Comparison of ENCODE assay signal across 9 mouse cellular contexts in the genomic region with DNA sequence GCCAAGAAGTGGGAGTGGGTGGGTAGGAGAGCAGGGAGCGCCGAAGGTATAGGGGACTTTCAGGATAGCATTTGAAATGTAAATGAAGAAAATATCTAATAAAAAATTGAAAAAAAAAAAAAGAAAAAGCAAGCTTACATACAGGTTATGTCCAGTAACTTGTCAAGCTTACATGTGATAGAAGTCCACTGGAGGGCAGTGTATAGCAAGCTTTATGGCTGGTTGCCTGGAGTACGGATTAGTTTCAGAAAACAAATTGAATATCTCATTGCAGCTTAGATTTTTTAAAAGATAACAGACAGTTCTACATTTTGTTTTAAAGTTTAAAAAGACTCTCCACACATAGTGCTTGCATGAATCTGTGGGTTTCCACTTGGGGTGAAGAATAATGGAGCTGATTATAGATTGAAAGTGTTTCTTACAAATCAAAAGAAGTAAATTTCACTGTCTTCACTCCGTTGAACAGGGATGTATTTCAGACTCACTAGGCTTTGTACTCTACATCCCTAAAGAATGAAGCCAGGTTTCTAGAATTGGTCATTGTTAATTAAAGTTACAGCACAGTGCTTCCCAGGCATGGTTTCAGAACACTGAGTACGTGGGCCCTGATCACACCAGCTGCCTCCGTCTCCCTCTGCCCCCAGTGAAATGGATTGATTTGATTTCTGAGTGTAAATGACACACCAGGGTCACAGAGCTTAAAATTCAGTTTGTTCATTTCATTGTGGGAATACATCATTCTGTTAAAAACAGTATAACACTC.
DNase-seq lines count a peak whose midpoint lies in the region; ATAC-seq and TF ChIP-seq lines count a peak whose summit lies in the region.
"Had no signal": no experiment of that assay in that cellular context is flagged by ENCODE, and none has a peak within 500 bp of the region (broad histone marks: within the 10 kb centered on the region; RNA-seq: fewer than 3 reads in every experiment).

No protein-coding gene starts in this region.

- H3K4me2 ChIP-seq in forebrain, embryonic 14.5 days (ENCODE audit: low read length) = no peak overlapping the region
- H3K4me2 ChIP-seq in midbrain, embryonic 16.5 days (ENCODE audit: low read length) = no peak overlapping the region
- H3K4me2 ChIP-seq: heart, embryonic 15.5 days had no signal

- no peaks in the 10 kb centered on the region for H3K9me3 ChIP-seq in forebrain, embryonic 14.5 days (replicated peaks; ENCODE audit: control insufficient read depth, low read length)
- 0 out of 2 replicates have a peak, but pooled peaks cover 4% of the 10 kb centered on the region for H3K9me3 ChIP-seq in midbrain, embryonic 16.5 days (replicated peaks; ENCODE audit: control insufficient read depth, low read length, poor library complexity, severe bottlenecking)
- H3K9me3 ChIP-seq: heart, embryonic 15.5 days had no signal

- 57% methylated on average over 6 of the region's 6 CpGs for WGBS in forebrain, embryonic 14.5 days
- 51% methylated on average over 6 of the region's 6 CpGs for WGBS in midbrain, embryonic 16.5 days

- ATAC-seq in forebrain, embryonic 14.5 days = peak; percentile 71; the same call in 1 of the 2 replicates
- peak; percentile 82 for ATAC-seq in midbrain, embryonic 16.5 days
- no peak for ATAC-seq in activated CD4-positive, CD25-positive, alpha-beta regulatory T cell, adult 4 months

- H3K36me3 ChIP-seq in forebrain, embryonic 14.5 days (ENCODE audit: control insufficient read depth, insufficient read depth, low read length) = no peaks in the 10 kb centered on the region
- H3K36me3 ChIP-seq in midbrain, embryonic 16.5 days (ENCODE audit: control insufficient read depth, insufficient read depth, low read length) = no peaks in the 10 kb centered on the region
- H3K36me3 ChIP-seq: heart, embryonic 15.5 days had no signal

- no peak overlapping the region for H3K27ac ChIP-seq in forebrain, embryonic 14.5 days (ENCODE audit: low read depth, low read length)
- H3K27ac ChIP-seq in layer of hippocampus, adult 2 months = peak overlapping the region; percentile 28; the same call in 1 of the 2 replicates
- H3K27ac ChIP-seq in midbrain, embryonic 16.5 days (ENCODE audit: low read length) = no peak overlapping the region
- H3K27ac ChIP-seq: heart, embryonic 15.5 days had no signal

- H3K4me3 ChIP-seq in forebrain, embryonic 14.5 days (ENCODE audit: low read depth, low read length) = no peak overlapping the region
- H3K4me3 ChIP-seq in layer of hippocampus, adult 2 months = no peak overlapping the region
- H3K4me3 ChIP-seq in midbrain, embryonic 16.5 days (ENCODE audit: low read depth, low read length) = no peak overlapping the region
- H3K4me3 ChIP-seq: heart, embryonic 15.5 days had no signal

- H3K4me1 ChIP-seq in forebrain, embryonic 14.5 days (ENCODE audit: control insufficient read depth, insufficient read depth, low read length) = no peaks in the 10 kb centered on the region
- no peaks in the 10 kb centered on the region for H3K4me1 ChIP-seq in midbrain, embryonic 16.5 days (ENCODE audit: control insufficient read depth, insufficient read depth, low read length)
- H3K4me1 ChIP-seq: heart, embryonic 15.5 days had no signal

- H3K27me3 ChIP-seq in forebrain, embryonic 14.5 days (replicated peaks; ENCODE audit: control insufficient read depth, insufficient read depth, low read length) = no peaks in the 10 kb centered on the region
- H3K27me3 ChIP-seq in midbrain, embryonic 16.5 days (ENCODE audit: control insufficient read depth, insufficient read depth, low read depth, low read length) = no peaks in the 10 kb centered on the region
- H3K27me3 ChIP-seq: heart, embryonic 15.5 days had no signal

- H3K9ac ChIP-seq in forebrain, embryonic 14.5 days (ENCODE audit: low read length) = no peak overlapping the region
- H3K9ac ChIP-seq in midbrain, embryonic 16.5 days (ENCODE audit: low read depth, low read length) = no peak overlapping the region
- H3K9ac ChIP-seq: heart, embryonic 15.5 days had no signal

- TF ChIP-seq CTCF in layer of hippocampus, adult 2 months (conservative IDR thresholded peaks at IDR 0.05) = peak; percentile 83

- peak; percentile 14 for DNase-seq in gastrocnemius, postnatal 10 days
- DNase-seq in gastrocnemius, postnatal 25 days = no peak
- DNase-seq in Muller cell, postnatal 12 days (ENCODE audit: inconsistent ontology term) = peak; percentile 57
- peak; percentile 80 for DNase-seq in forebrain, embryonic 14.5 days (ENCODE audit: low spot score)
- DNase-seq in layer of hippocampus, adult 2 months (ENCODE audit: low spot score in 2 of 2) = peak; percentile 58 to 63
- DNase-seq in thymus, adult 18-20 months = no peak

Comparison
In these comparisons a context has a peak if more than half of its experiments do, and no peak if none do; other contexts are left out.
1. DNase-seq: peak in gastrocnemius, postnatal 10 days (single experiment), Muller cell, postnatal 12 days (single experiment), forebrain, embryonic 14.5 days (single experiment) and layer of hippocampus, adult 2 months (2 of 2); none in gastrocnemius, postnatal 25 days (single experiment) and thymus, adult 18-20 months (0 of 2).